Mouse (Mus musculus) adrenal gland, postnatal 25 days (tissue): ENCODE results near the gene Naaa. TPM values are rescaled to one million over a fixed set of nuclear protein-coding genes. Genes with fewer than 3 reads are reported as not detected.

Source experiments
- DNase-seq: peaks from one replicate; pipeline ENCODE4 v3.0.0; 2021; ENCODE audit warnings: mixed read lengths
- long read RNA-seq: library from polyadenylated mRNA; stranded (forward); transcript quantifications from one replicate; pipeline ENCODE4 v2.0.0, GENCODE M21; 2021
- total RNA-seq: library from RNA; stranded (reverse); gene quantifications from 2 replicates; pipeline ENCODE4 v1.2.3, GENCODE M21; 2021

Naaa gene
- total RNA-seq, result 13.8 and 15.8 TPM in 2 replicates
- long read RNA-seq, transcript Naaa-201 (11 exons, 2,414 nt), result major isoform, 8 of 8 reads
- long read RNA-seq, partial matches to known transcripts, result 0 of 8 reads
- long read RNA-seq, other reads (novel, unspliced or antisense), result 0 of 8 reads

GRCm38 (mm10) chr5:92277437-92278394 lies at the start of gene Naaa:
TSS of gene Naaa (minus strand) at chr5:92278170.
- DNase-seq, result peak; percentile 86

GRCm38 (mm10) chr5:92327367-92327766 lies 49.4 kb upstream of the Naaa start:
- DNase-seq, result no peak

- DNase-seq, result peak; percentile 30
Observed at GRCm38 (mm10) chr5:92323264-92323663, 45.3 kb upstream of the Naaa start.

GRCm38 (mm10) chr5:92322612-92323011 lies 44.6 kb upstream of the Naaa start:
- no peak for DNase-seq

GRCm38 (mm10) chr5:92321631-92322400 lies 43.8 kb upstream of the Naaa start:
- DNase-seq, result no peak

- DNase-seq, result no peak
Observed at GRCm38 (mm10) chr5:92318596-92318995, 40.6 kb upstream of the Naaa start.

GRCm38 (mm10) chr5:92318119-92318518 lies 40.1 kb upstream of the Naaa start:
- no peak for DNase-seq

GRCm38 (mm10) chr5:92313776-92314175 lies 35.8 kb upstream of the Naaa start:
- no peak for DNase-seq

GRCm38 (mm10) chr5:92312046-92312715 lies 34.2 kb upstream of the Naaa start:
- peak; percentile 86 for DNase-seq

- peak; percentile 88 for DNase-seq
Observed at GRCm38 (mm10) chr5:92309681-92310511, 31.9 kb upstream of the Naaa start, which contains the start of gene Sdad1. TSS of gene Sdad1 (minus strand) at chr5:92310479.

- no peak for DNase-seq
Observed at GRCm38 (mm10) chr5:92304291-92304690, 26.3 kb upstream of the Naaa start.

- DNase-seq, result no peak
Observed at GRCm38 (mm10) chr5:92302149-92302840, 24.3 kb upstream of the Naaa start.

- DNase-seq, result no peak
Observed at GRCm38 (mm10) chr5:92294525-92294924, 16.6 kb upstream of the Naaa start.

GRCm38 (mm10) chr5:92291652-92292414 lies 13.9 kb upstream of the Naaa start:
- DNase-seq, result no peak

GRCm38 (mm10) chr5:92287840-92288239 lies 9.9 kb upstream of the Naaa start:
- no peak for DNase-seq

GRCm38 (mm10) chr5:92283107-92283506 lies 5.1 kb upstream of the Naaa start:
- DNase-seq, result no peak

GRCm38 (mm10) chr5:92282571-92282970 lies 4.6 kb upstream of the Naaa start:
- DNase-seq, result peak; percentile 41

GRCm38 (mm10) chr5:92278942-92279537 lies 1.1 kb upstream of the Naaa start:
- no peak for DNase-seq

- no peak for DNase-seq
Observed at GRCm38 (mm10) chr5:92270496-92270895, 7.5 kb downstream of the Naaa start.
